Mouse (Mus musculus) CD4-positive helper T cell, adult 2 months (primary cell): Measurements from ENCODE around the gene Ugt3a2.

Experiments
- DNase-seq: peaks from one replicate; pipeline ENCODE4 v3.0.0-alpha.2; 2012; ENCODE audit warnings: low read depth, missing footprints, low spot score

Gene Ugt3a2

DNA sequence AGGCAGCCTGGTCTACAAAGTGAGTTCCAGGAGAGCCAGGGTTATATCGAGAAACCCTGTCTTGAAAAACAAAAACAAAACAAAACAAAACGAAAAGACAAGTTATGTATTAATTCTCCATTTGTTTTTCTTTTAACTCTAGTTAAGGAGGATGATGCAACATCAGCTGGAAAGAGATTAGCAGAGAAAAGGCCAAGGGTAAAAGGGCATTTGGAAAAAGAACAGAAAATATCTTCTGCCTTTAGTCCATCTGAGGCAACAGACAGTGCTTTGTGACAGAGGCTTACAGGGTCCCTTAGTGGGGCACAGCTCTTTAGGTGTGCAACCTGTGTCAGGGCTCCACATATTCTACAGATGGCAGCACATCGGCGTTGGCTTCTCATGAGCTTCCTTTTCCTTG lies at the start of gene Ugt3a2:
Gene Ugt3a2 (plus strand): TSS at position 210 of the 400 bp plus-strand sequence.
- no peak for DNase-seq

DNA sequence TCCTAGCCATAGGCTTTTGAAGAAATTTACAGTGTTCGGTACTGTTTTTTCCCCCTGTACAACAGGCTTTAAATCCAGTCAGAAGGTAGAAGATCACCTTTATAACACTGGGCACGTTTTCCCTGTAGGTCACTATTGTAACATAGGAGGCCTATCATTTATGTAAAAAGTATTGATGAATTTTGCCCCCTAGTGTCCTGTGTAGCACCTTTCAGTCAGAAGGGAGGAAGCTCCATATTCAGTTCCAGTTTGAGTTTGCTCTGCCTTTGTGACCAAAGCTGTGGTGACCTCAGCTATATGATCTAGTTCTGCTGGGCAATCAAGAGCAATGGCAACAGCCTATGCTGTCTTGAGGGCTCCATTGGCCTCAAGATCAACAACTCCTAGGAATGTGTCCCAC lies 45.7 kb upstream of the Ugt3a2 start:
- DNase-seq, result no peak

DNA sequence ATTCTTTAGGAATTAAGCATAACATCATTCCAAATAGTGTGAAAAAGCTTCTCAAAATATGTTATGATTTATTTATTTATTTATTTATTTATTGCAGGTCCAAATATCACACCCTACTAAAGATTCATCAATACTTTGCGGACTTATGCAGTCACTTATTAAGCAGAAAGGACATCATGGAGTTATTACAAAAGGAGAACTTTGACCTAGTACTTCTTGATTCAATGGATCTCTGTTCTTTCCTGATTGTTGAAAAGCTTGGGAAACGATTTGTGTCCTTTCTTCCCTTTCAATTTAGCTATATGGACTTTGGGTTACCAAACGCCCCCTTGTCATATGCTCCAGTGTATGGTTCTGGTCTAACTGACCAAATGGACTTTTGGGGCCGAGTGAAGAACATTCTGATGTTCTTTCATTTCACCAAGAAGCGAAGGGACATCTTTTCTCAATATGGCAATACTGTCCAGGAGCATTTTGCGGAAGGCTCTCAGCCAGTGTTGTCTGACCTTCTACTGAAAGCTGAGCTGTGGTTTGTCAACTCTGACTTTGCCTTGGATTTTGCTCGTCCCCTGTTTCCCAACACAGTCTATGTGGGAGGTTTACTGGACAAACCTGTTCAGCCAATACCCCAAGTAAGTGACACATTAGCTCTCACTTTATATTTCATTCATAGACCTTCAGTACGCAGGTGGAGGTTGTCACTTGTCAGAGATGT lies 29.2 kb upstream of the Ugt3a2 start:
- DNase-seq, result no peak

DNA sequence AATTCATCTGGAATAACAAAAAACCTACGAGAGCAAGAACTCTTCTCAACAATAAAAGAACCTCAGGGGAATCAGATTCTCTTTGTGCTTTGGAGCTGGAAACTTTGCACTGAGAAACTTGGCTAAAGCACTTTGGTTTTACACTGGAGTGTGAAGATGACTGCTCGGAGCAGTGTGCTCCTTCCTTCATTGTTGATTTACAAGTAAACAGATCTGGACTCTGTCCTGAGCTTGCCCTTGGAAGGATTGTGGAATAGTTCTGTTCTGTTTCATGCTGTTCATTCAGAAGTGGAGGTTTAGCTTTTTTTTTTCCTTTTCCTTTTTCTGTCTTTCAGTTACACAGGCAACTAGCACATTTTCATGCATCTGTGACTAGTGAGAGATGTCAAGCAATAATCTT lies 754 bp upstream of the Ugt3a2 start:
- DNase-seq, result no peak

DNA sequence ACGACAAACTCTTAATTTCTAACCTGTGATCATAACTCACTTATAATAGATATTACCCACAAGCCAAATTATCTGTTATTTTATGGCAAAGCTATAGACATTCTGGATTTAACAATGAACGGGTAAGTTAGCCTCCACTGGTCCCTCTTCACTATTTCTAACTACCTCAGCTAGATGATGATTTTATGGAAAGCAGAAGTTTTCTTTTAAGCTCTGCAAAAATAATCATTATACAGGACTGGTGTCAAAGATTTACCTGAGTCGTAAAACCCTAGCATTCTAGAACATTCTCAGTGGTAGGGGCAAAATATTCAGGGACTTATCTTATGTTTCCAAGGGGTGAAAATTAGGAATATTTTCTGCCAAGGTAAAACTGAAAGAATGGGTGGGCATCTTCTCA lies 1.3 kb downstream of the Ugt3a2 start:
- DNase-seq, result no peak

DNA sequence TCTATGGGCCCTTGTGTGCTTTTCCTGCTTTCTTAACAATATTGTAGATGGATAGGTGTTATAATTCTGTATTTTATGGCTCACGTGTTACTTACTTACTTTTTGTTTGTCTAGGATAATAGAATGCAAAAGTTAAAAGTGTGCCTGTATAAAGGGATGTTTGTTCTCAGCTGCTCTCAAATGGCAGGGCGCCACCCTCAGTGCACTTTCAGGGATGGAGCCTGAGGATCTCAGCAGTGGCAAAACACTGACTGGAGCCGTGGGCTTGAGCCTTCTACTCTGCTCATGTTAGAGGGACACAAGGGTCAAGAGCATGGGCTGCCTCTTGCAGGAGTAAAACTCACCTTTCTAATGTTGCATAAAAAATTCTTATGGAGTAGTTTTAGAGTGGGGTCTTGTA lies 1.7 kb downstream of the Ugt3a2 start:
- no peak for DNase-seq

DNA sequence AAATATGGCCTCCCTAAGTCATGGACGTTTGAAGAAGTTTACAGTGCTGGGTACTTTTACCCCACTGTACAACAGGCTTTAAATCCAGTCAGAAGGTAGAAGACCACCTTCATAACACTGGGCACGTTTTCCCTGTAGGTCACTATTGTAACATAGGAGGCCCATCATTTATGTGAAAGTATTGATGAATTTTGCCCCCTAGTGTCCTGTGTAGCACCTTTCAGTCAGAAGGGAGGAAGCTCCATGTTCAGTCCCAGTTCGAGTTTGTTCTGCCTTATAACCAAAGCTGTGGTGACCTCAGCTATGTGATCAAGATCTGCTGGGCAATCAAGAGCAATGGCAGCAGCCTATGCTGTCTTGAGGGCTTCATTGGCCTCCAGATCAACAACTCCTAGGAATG lies 13.4 kb downstream of the Ugt3a2 start:
- DNase-seq, result no peak

DNA sequence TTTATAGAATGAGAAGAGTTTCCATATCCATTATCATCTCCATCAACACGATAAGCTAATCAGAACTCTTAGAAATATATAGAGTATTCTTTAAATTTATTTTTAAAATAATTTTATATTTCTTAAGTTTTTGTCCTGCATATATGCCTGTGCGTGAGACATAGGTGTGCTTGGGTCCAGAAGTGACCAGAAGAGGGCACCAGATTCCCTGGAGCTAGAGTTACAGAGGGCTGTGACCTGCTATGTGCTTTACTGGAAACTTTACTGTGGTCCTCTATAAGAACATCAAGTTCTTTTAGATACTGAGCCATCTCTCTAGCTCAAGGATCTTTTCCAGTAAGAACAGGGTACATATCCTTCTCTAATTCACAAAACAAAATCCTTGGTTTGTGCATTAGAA lies 27.5 kb downstream of the Ugt3a2 start:
- no peak for DNase-seq

DNA sequence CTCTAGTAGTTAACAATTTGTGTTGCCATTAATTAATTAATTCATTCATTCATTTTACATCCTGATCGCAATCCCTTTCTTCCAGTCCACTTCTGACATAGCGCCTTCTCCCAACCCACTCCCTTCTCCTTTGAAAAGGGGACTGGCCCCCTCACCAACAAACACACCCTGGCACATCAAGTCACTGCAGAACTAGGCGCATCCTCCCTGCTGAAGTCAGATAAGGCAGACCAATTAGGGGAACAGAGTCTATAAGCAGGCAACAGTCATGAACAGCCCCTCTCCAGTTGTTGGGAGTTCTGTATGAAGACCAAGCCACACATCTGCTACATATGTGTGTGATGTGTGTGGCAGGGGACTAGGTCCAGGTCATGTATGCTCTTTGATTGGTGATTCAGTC lies 33.4 kb downstream of the Ugt3a2 start:
- DNase-seq, result no peak

DNA sequence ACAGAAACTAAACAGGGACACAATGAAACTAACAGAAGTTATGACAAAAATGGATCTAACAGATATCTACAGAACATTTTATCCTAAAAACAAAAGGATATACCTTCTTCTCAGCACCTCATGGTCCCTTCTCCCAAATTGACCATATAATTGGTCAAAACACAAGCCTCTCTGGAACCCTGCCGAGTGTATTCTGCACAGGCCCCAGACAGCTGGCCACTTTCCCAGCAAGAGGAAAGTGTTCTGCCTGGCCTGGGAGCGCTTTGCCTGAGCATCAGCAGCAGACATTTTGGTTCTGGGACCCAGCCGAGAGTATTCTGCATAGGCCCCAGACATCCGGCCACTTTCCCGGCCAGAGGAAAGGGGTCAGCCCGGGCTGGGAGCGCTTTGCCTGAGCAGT lies 40.9 kb downstream of the Ugt3a2 start:
- DNase-seq, result no peak

DNA sequence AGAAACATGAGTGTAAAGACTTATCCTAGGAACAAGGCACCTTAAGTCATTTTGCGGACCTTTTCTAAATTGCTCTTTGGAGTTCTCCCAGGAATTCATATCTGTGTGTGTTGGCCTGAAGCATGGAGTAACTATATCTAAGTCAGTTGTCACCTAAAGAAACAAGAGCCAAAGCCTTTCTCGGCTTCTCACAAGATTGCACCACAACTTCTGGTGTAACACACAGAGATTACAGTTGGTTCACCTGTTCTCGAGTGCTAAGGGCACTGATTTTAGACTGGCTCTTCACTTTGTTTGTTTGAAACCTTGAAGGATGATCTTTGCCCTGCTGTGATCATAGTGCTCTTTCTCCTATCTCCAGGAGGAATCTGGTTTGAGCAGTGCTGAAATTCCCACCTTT lies 74.1 kb downstream of the Ugt3a2 start:
- no peak for DNase-seq
